Mouse (Mus musculus) macrophage (primary cell): ENCODE results near the gene Abcg5. TPM values are rescaled to one million over a fixed set of nuclear protein-coding genes. Genes with fewer than 3 reads are reported as not detected.

Experiments
- H3K27ac ChIP-seq: fragments of 350-480 bp; formaldehyde crosslinking; 2 replicates; pipeline ENCODE4 v1.9.0; 2021
- H3K36me3 ChIP-seq: fragments of 350-480 bp; formaldehyde crosslinking; 2 replicates; pipeline ENCODE4 v1.9.0; 2021; ENCODE audit errors: inconsistent target
- H3K4me3 ChIP-seq: fragments of 350-480 bp; formaldehyde crosslinking; 2 replicates; pipeline ENCODE4 v1.9.0; 2021; ENCODE audit errors: inconsistent target
- H3K79me2 ChIP-seq: fragments of 350-480 bp; formaldehyde crosslinking; 2 replicates; pipeline ENCODE4 v1.9.0; 2021; ENCODE audit errors: inconsistent target
- WGBS: methylation state at CpG from one replicate; pipeline ENCODE4 v1.1.7; 2026; ENCODE audit warnings: inconsistent platforms; ENCODE audit not compliant: missing documents; 5-methylcytosine and 5-hydroxymethylcytosine counted together
- polyA plus RNA-seq: library from polyadenylated mRNA; stranded (reverse); fragments of 250-400 nt; gene quantifications from 3 replicates; pipeline ENCODE4 v1.2.4, GENCODE M21; 2018; ENCODE audit warnings: inconsistent platforms
- total RNA-seq, 78 experiments: library from RNA; depleted of rRNA; stranded (reverse); fragments of 250-400 nt; gene quantifications; 1 replicate in 9 of 78; 2 replicates in 24 of 78; 3 replicates in 43 of 78; 4 replicates in 2 of 78; pipeline ENCODE4 v1.2.4; 2018; ENCODE audit warnings: inconsistent platforms in 56 of 78

Gene Abcg5
- total RNA-seq (2018; cell fraction: chromatin; rRNA removed) = not detected
- total RNA-seq (2018; cell fraction: cytosol; rRNA removed) = not detected
- not detected for total RNA-seq (2018; cell fraction: nucleus; rRNA removed)
- polyA plus RNA-seq = not detected in 3 replicates

GRCm38 (mm10) chr17:84682734-84683717, at the start of gene Abcg5:
Gene Abcg5 (minus strand): TSS chr17:84683011.
- Histone ChIP-seq H3K27ac (no peak within 1 kb of the TSS), H3K79me2 (no peaks in the 10 kb centered on the region), H3K4me3 (no peak within 1 kb of the TSS), H3K36me3 (no peaks in the 10 kb centered on the region)
- 95% methylated on average over 18 of the region's 18 CpGs for WGBS

GRCm38 (mm10) chr17:84732612-84733011, 49.8 kb upstream of the Abcg5 start:
- peaks cover 24% of the 10 kb centered on the region for H3K36me3 ChIP-seq
- 92% methylated on average over 8 of the region's 8 CpGs for WGBS
- no peak overlapping the region for H3K4me3 ChIP-seq
- no peak overlapping the region for H3K27ac ChIP-seq
- H3K79me2 ChIP-seq = no peaks in the 10 kb centered on the region

DNA sequence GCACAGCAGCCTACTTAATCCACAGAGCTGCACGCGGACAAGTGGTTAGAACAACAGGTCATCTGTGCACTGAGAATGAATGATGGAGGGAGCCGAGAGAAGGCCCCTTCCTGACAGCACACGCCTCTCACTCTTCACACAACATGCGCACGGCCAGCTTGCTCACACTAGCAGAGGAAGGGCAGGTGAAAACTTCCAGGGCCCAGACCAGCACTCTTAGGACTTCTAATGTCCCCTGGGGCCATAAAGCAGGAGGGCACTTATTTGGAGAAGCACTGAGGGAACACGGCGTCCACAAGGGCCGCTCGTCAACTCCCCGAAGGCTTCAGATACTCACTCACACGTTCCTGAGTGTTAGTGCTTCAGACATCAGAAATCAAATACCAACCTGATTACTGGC, 48.5 kb upstream of the Abcg5 start:
- H3K27ac ChIP-seq = no peak overlapping the region
- no peaks in the 10 kb centered on the region for H3K79me2 ChIP-seq
- H3K4me3 ChIP-seq = no peak overlapping the region
- 98% methylated on average over 12 of the region's 12 CpGs for WGBS
- H3K36me3 ChIP-seq = peaks cover 29% of the 10 kb centered on the region

DNA sequence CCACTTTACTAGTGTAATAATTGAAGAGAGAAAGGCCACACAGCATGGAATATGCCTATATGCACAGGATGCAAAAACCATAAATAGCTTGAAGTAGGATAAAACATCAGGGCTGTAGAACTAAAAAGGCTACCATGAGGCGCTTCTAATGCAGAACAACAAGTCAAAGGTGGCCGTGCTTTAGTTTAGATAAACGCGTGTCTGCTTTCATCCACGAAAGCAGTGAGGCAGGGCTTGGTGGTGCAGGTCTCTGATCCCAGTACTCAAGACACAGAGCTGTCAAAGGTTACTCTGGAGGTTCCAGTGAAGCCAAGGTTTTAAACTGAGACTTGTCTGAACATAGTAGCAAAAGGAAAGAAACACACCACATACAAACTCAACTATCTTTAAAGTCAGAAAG, 46.3 kb upstream of the Abcg5 start:
- no peak overlapping the region for H3K27ac ChIP-seq

GRCm38 (mm10) chr17:84728201-84728911, 45.5 kb upstream of the Abcg5 start:
- 78% methylated on average over 1 of the region's 1 CpGs for WGBS
- Histone ChIP-seq H3K27ac (no peak overlapping the region), H3K4me3 (no peak overlapping the region), H3K79me2 (no peaks in the 10 kb centered on the region), H3K36me3 (peaks cover 44% of the 10 kb centered on the region)

More for the DNA sequence above, 46.3 kb upstream of the Abcg5 start:
- H3K36me3 ChIP-seq = peaks cover 44% of the 10 kb centered on the region
- H3K79me2 ChIP-seq = no peaks in the 10 kb centered on the region
- H3K4me3 ChIP-seq = no peak overlapping the region
- 97% methylated on average over 5 of the region's 5 CpGs for WGBS

DNA sequence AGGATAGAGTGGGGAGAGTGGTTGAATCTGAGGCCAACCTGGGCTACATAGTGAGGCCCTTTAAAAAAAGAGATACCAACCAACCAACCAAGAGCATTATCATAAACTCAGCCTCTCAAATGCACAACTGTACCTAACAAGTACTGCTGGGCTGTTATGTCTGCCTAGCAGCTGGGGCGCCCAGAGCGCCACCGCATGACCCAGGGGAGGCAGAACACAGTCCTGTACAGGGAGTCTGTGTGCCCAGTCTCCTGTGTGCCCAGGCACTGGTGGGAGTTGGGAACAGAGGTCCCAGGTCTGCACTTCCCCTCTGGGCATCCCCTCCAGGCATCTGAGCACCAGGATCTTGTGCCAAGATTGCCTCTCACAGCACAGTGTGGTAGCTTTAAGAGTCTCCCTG, 42.4 kb upstream of the Abcg5 start:
- H3K4me3 ChIP-seq = no peak overlapping the region
- no peaks in the 10 kb centered on the region for H3K79me2 ChIP-seq
- H3K36me3 ChIP-seq = peaks cover 40% of the 10 kb centered on the region
- 100% methylated on average over 3 of the region's 3 CpGs for WGBS
- no peak overlapping the region for H3K27ac ChIP-seq

- no peak overlapping the region for H3K27ac ChIP-seq
- 92% methylated on average over 9 of the region's 9 CpGs for WGBS
- H3K79me2 ChIP-seq = no peaks in the 10 kb centered on the region
- H3K36me3 ChIP-seq = peaks cover 33% of the 10 kb centered on the region
- H3K4me3 ChIP-seq = no peak overlapping the region
These were observed 41.2 kb upstream of the Abcg5 start for GRCm38 (mm10) chr17:84724028-84724427.

GRCm38 (mm10) chr17:84719105-84719504, 36.3 kb upstream of the Abcg5 start:
- 67% methylated on average over 3 of the region's 3 CpGs for WGBS
- no peaks in the 10 kb centered on the region for H3K79me2 ChIP-seq
- peaks cover 19% of the 10 kb centered on the region for H3K36me3 ChIP-seq
- H3K4me3 ChIP-seq = no peak overlapping the region
- H3K27ac ChIP-seq = no peak overlapping the region

GRCm38 (mm10) chr17:84717416-84717815, 34.6 kb upstream of the Abcg5 start:
- Histone ChIP-seq H3K79me2 (no peaks in the 10 kb centered on the region), H3K36me3 (peaks cover 32% of the 10 kb centered on the region), H3K4me3 (no peak overlapping the region), H3K27ac (no peak overlapping the region)
- WGBS = 95% methylated on average over 5 of the region's 5 CpGs

GRCm38 (mm10) chr17:84716252-84716872, 33.6 kb upstream of the Abcg5 start:
- Histone ChIP-seq H3K4me3 (no peak overlapping the region), H3K27ac (no peak overlapping the region), H3K36me3 (peaks cover 33% of the 10 kb centered on the region), H3K79me2 (no peaks in the 10 kb centered on the region)
- WGBS = 97% methylated on average over 16 of the region's 16 CpGs

DNA sequence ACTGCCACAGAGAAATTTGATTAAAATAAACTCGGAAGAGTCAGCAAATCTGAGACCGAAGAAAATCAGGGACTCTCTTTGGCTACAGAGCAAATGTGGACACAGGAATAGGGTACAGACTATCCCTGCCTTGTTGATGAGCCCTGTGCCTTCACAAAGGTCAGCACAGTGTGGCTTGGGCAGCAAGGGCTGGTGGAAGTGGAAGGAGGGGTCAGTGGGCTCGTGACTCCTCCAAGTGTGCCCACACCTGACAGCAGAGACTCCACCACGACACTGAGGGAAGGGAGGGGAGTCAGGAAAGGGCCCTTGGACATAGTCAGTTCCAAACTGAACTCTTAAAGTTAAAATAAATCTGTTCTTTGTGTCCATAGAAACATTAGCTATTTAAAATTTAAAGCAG, 32.1 kb upstream of the Abcg5 start:
- peaks cover 33% of the 10 kb centered on the region for H3K36me3 ChIP-seq
- no peak overlapping the region for H3K4me3 ChIP-seq
- H3K27ac ChIP-seq = no peak overlapping the region
- 87% methylated on average over 4 of the region's 4 CpGs for WGBS
- H3K79me2 ChIP-seq = no peaks in the 10 kb centered on the region

DNA sequence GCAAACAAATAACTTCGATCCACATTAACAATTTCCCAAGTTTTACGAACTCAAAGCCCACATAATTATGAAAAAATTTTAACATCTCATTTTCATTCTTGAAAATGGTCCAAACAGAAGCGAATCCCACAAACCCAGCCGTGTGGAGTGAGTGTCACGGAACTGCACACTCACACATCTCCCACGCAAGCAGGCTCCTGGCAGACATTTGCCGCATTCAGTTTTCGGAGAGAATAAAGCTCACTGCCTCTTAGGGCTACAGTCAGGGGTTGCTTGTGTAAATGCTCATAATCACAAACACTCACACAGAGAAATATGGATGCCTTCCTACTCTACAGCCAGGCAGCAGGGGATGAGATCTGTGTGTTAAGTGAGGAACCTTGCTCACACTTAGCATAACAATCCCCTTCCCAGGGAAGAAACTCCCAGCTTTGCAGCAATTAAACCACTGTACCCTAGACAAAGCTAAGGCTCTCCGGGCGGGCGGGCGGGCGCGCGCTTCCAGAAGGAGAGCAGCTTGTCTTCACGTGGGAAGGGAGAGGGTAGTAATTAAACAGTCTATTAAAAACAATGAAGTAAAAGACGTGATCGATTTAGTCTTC, 30.9 kb upstream of the Abcg5 start:
- no peak overlapping the region for H3K27ac ChIP-seq
- H3K36me3 ChIP-seq = peaks cover 43% of the 10 kb centered on the region
- H3K79me2 ChIP-seq = no peaks in the 10 kb centered on the region
- 94% methylated on average over 18 of the region's 18 CpGs for WGBS
- H3K4me3 ChIP-seq = no peak overlapping the region

GRCm38 (mm10) chr17:84709403-84709851, 26.6 kb upstream of the Abcg5 start:
- Histone ChIP-seq H3K79me2 (no peaks in the 10 kb centered on the region), H3K36me3 (peaks cover 57% of the 10 kb centered on the region), H3K27ac (no peak overlapping the region), H3K4me3 (no peak overlapping the region)
- WGBS = 96% methylated on average over 17 of the region's 17 CpGs

DNA sequence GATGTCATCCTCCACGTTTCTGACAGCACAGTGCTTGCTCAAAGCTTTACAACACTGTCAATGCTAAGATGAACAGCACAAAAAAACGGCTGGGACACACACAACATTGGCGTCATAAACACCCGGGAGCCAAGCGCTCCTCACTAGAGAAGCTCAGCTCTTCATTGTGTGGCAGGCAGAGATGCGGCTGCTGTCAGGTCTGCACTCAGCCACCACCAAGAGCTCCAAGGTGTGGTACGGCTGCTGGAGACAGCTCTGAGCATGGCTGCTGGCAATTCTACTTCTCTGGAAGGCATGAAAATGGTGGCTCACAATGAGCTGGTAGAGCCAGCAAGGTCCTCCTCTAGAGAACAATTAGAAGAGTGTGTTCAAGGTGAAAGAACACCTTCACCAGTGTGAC, 26.0 kb upstream of the Abcg5 start:
- H3K27ac ChIP-seq = no peak overlapping the region
- H3K79me2 ChIP-seq = no peaks in the 10 kb centered on the region
- H3K36me3 ChIP-seq = peaks cover 54% of the 10 kb centered on the region
- WGBS = 93% methylated on average over 7 of the region's 7 CpGs
- no peak overlapping the region for H3K4me3 ChIP-seq
